Mouse (Mus musculus) olfactory bulb, adult 2 months (tissue): Measurements from ENCODE around the gene Mia. TPM values are rescaled to one million over a fixed set of nuclear protein-coding genes. Genes with fewer than 3 reads are reported as not detected.
A peak's percentile ranks its signal among the peaks of the same experiment; 100 is the strongest.

Experiments
- H3K27ac ChIP-seq: fragments of 200-500 bp; 2 replicates; pipeline ENCODE4 v1.5.1; 2012; ENCODE audit warnings: low read depth, low read length; ENCODE audit not compliant: insufficient read depth
- H3K4me1 ChIP-seq: fragments of 200-500 bp; 2 replicates; pipeline ENCODE4 v1.6.1; 2012; ENCODE audit warnings: low read length; ENCODE audit not compliant: control insufficient read depth, insufficient read depth
- H3K4me3 ChIP-seq: fragments of 200-500 bp; 2 replicates; pipeline ENCODE4 v1.5.1; 2012; ENCODE audit warnings: mild to moderate bottlenecking, low read depth, low read length, moderate library complexity; ENCODE audit not compliant: insufficient read depth
- CTCF ChIP-seq: fragments of 200-500 bp; IDR thresholded peaks from 2 replicates; pipeline ENCODE4 v1.5.1; 2012; ENCODE audit warnings: low read depth, mild to moderate bottlenecking, low read length, moderate library complexity; ENCODE audit not compliant: insufficient read depth
- POLR2A ChIP-seq: fragments of 200-500 bp; IDR thresholded peaks from 2 replicates; pipeline ENCODE4 v1.6.1; 2012; ENCODE audit warnings: mild to moderate bottlenecking, low read depth, low read length, moderate library complexity; ENCODE audit not compliant: insufficient read depth
- WGBS: fragments of 180-500 bp; shearing (Covaris S2); methylation state at CpG from one replicate; pipeline ENCODE4 v1.1.7; 2018; 5-methylcytosine and 5-hydroxymethylcytosine counted together
- polyA plus RNA-seq: library from polyadenylated mRNA; stranded (reverse); fragments of >200 nt; gene quantifications from 2 replicates; pipeline ENCODE4 v1.2.4, GENCODE M21; 2012; ENCODE audit warnings: low replicate concordance; ENCODE audit not compliant: missing spikeins, insufficient read depth, insufficient read length

Mia gene
- polyA plus RNA-seq, 1 experiment = not detected

- Histone ChIP-seq H3K27ac (no peak overlapping the region), H3K4me3 (peak overlapping the region; percentile 96), H3K4me1 (peaks cover 46% of the 10 kb centered on the region)
- TF ChIP-seq POLR2A (no peak), CTCF (no peak)
- 40% methylated on average over 23 of the region's 23 CpGs for WGBS
These were observed 15.8 kb downstream of the Mia start for GRCm38 (mm10) chr7:27165007-27165655.

DNA sequence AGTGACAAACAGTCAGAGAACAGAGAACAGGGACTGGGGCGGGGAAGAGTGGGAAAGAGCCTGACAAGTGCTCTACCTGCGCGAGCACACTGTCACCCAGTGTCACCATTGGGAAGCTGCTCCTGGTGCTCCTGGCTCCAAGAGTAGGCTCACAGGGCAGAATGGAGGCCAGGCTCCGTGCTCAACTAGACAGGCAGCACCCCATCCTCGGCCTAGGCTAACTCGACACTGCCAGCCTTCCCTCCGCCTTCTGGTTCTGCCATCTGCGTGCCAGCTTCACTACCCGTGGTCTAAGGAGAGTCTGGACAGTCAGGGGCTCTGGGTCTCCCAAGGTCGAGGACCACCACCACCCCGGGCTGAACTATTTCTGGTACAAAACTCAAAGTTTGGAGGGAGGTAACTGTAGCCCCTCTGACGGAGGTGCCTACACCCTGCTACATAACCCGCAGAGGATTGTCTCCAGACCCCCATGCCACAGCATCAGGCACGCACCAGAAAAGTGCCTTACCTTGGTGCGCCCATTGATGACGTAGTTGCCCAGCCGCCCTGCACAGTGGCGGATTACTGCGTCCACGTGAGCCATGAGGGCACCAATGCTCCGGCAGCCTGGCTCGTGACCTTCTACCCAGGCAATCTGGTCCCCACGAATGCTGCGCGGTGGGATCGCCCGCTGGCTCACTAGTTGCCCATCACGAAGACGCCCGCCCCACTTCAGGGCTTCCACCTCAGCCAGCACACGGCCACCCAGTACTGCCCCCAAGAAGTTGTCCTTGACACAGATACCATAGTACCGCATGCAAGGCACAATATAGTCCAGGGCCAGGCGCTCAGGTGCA is 16.6 kb downstream of the Mia start:
- Histone ChIP-seq H3K27ac (no peak overlapping the region), H3K4me1 (peaks cover 53% of the 10 kb centered on the region), H3K4me3 (peak overlapping the region; percentile 96)
- no peak for TF ChIP-seq POLR2A
- TF ChIP-seq CTCF = no peak
- WGBS = 78% methylated on average over 33 of the region's 33 CpGs

DNA sequence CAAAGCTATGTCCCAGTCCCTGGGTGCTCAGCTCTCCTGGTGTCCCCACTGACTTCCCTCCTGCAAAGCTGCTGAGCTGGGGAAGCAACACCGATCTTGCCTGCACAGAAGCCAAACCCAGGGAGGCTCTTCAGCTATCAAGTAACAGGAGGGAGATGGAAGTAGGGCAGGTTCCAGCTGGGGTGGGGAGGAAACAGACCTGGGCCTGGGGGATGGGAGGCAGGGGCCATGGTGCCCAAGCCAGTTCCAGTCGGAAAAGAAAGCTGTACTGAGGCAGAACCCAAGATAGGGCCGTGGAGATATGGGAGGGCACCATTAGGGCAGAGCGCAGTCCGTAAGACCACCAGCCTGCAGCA is 17.5 kb downstream of the Mia start:
- 53% methylated on average over 5 of the region's 5 CpGs for WGBS

GRCm38 (mm10) chr7:27162780-27163449 is 18.0 kb downstream of the Mia start:
- TF ChIP-seq CTCF (no peak), POLR2A (no peak)
- H3K4me3 ChIP-seq = peak overlapping the region; percentile 15; the same call in 1 of the 2 replicates
- 48% methylated on average over 5 of the region's 5 CpGs for WGBS

More for the DNA sequence above, 17.5 kb downstream of the Mia start:
- no peak overlapping the region for H3K27ac ChIP-seq
- peak overlapping the region; percentile 15 for H3K4me3 ChIP-seq
- TF ChIP-seq CTCF = no peak
- TF ChIP-seq POLR2A = no peak
- H3K4me1 ChIP-seq = peaks cover 53% of the 10 kb centered on the region

GRCm38 (mm10) chr7:27161744-27162143 is 19.2 kb downstream of the Mia start:
- Histone ChIP-seq H3K4me3 (no peak overlapping the region), H3K4me1 (peaks cover 47% of the 10 kb centered on the region), H3K27ac (no peak overlapping the region)
- no peak for TF ChIP-seq POLR2A
- no peak for TF ChIP-seq CTCF
- WGBS = 84% methylated on average over 4 of the region's 4 CpGs

More at GRCm38 (mm10) chr7:27162780-27163449, 18.0 kb downstream of the Mia start:
- Histone ChIP-seq H3K4me1 (peaks cover 53% of the 10 kb centered on the region), H3K27ac (no peak overlapping the region)

DNA sequence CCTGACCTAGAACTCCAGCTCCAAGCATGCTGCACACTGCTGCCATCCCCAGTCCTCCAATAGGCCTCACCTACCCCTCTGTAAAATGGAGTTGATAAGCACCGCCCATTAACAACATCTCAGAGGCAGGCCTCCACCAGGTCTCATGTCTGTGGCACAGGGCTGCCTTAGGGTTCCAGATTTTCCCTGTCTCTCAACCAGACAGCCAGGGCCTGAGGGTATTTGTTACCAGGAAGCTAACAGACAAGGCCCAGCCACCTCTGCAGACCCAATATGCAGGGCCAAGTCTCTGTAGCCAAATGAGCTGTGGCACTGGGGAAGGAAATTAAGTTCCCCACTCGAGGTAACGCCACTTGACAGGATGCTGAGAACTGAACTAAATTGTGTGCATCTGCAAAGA is 20.0 kb downstream of the Mia start:
- no peak for TF ChIP-seq CTCF
- H3K4me3 ChIP-seq = no peak overlapping the region
- 58% methylated on average over 3 of the region's 3 CpGs for whole genome bisulfite sequencing
- no peak overlapping the region for H3K27ac ChIP-seq
- H3K4me1 ChIP-seq = peaks cover 47% of the 10 kb centered on the region

DNA sequence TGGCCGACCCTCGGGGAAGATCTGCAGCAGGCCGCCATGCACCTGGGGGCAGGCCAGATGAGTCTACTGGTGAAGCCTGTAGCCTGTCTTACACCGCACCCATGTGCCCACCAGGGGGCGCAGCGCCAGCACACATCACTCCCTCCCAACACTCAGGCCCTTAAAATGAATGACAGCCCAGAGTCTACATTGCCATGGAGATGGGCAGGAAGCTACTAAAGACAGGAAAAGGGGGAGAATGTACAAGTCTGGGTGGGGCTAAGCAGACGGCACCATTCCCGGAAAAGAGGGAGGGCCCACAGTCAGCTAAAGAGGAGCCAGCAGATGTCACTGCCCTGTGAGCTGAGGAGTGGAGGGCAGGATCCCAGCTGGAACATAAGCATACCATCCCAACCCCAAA is 21.1 kb downstream of the Mia start:
- Histone ChIP-seq H3K27ac (no peak overlapping the region), H3K4me1 (peaks cover 40% of the 10 kb centered on the region), H3K4me3 (no peak overlapping the region)
- TF ChIP-seq POLR2A (no peak), CTCF (peak; percentile 94)
- WGBS = 11% methylated on average over 8 of the region's 8 CpGs

DNA sequence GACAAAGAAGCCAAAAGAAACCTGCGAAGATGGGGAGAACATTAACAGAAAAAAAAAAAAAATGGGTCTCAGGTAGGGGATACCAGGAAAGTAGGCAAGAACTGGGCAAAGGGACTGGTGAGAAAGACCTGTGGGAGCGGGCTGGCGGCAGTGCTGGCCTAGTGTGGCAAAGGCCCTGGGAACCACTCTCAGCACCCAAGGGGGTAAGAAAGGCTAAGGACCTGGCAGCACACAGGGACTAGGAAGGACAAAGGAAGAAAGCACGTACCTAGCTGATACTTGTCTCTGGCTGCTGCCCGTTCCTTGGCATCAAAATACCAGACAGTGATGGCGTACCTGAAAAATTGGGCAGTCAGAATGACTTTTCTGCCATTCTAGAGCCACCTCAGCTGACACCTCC is 21.7 kb downstream of the Mia start:
- Histone ChIP-seq H3K4me3 (no peak overlapping the region), H3K27ac (no peak overlapping the region), H3K4me1 (peaks cover 34% of the 10 kb centered on the region)
- TF ChIP-seq CTCF (no peak), POLR2A (no peak)
- WGBS = 93% methylated on average over 6 of the region's 6 CpGs

- no peak for TF ChIP-seq CTCF
- no peak for TF ChIP-seq POLR2A
- Histone ChIP-seq H3K4me1 (peaks cover 27% of the 10 kb centered on the region), H3K4me3 (no peak overlapping the region), H3K27ac (no peak overlapping the region)
- 85% methylated on average over 9 of the region's 9 CpGs for WGBS
These were observed 22.8 kb downstream of the Mia start for GRCm38 (mm10) chr7:27158171-27158570.
